Mouse (Mus musculus) embryonic facial prominence, embryonic 12.5 days (tissue): ENCODE measurements around the gene Cdc20. TPM values are rescaled to one million over a fixed set of nuclear protein-coding genes. Genes with fewer than 3 reads are reported as not detected.
A peak's percentile ranks its signal among the peaks of the same experiment; 100 is the strongest.

Experiments
- ATAC-seq: fragments of 200-750 bp; cut with Nextera tagmentation; 2 replicates; pipeline ENCODE4 v1.8.0; 2017; ENCODE audit not compliant: insufficient number of reproducible peaks, insufficient read depth, low FRiP score, low TSS enrichment
- H3K27ac ChIP-seq: fragments of 300-500 bp; sonication (generic); 2 replicates; pipeline ENCODE4 v1.5.1; 2016; ENCODE audit warnings: mild to moderate bottlenecking
- H3K27me3 ChIP-seq: fragments of 300-500 bp; sonication (generic); 2 replicates; pipeline ENCODE4 v1.6.1; 2016; ENCODE audit warnings: mild to moderate bottlenecking, moderate library complexity
- H3K36me3 ChIP-seq: fragments of 300-500 bp; sonication (generic); 2 replicates; pipeline ENCODE4 v1.6.1; 2016; ENCODE audit warnings: mild to moderate bottlenecking
- H3K4me1 ChIP-seq: fragments of 300-500 bp; sonication (generic); 2 replicates; pipeline ENCODE4 v1.6.1; 2016
- H3K4me2 ChIP-seq: fragments of 300-500 bp; sonication (generic); replicated peaks from 2 replicates; pipeline ENCODE4 v1.6.1; 2016; ENCODE audit warnings: mild to moderate bottlenecking, moderate library complexity
- H3K4me3 ChIP-seq: fragments of 300-500 bp; sonication (generic); 2 replicates; pipeline ENCODE4 v1.5.1; 2016; ENCODE audit warnings: mild to moderate bottlenecking
- H3K9ac ChIP-seq: fragments of 300-500 bp; sonication (generic); 2 replicates; pipeline ENCODE4 v1.6.1; 2016; ENCODE audit warnings: mild to moderate bottlenecking, moderate library complexity
- H3K9me3 ChIP-seq: fragments of 300-500 bp; sonication (generic); 2 replicates; pipeline ENCODE4 v1.6.1; 2016; ENCODE audit warnings: mild to moderate bottlenecking, moderate library complexity
- WGBS: fragments of 180-500 bp; shearing (Covaris S2); methylation state at CpG from one replicate; pipeline ENCODE4 v1.1.7; 2016; 5-methylcytosine and 5-hydroxymethylcytosine counted together
- polyA plus RNA-seq: library from polyadenylated mRNA; unstranded; fragments of >200 nt; fragmentation: Nextera tagmentation; extraction: Ambion mirVana; gene quantifications from 2 replicates; pipeline ENCODE4 v1.2.1, GENCODE M21; 2016

The Cdc20 gene
- polyA plus RNA-seq = 250 and 253 TPM in 2 replicates

DNA sequence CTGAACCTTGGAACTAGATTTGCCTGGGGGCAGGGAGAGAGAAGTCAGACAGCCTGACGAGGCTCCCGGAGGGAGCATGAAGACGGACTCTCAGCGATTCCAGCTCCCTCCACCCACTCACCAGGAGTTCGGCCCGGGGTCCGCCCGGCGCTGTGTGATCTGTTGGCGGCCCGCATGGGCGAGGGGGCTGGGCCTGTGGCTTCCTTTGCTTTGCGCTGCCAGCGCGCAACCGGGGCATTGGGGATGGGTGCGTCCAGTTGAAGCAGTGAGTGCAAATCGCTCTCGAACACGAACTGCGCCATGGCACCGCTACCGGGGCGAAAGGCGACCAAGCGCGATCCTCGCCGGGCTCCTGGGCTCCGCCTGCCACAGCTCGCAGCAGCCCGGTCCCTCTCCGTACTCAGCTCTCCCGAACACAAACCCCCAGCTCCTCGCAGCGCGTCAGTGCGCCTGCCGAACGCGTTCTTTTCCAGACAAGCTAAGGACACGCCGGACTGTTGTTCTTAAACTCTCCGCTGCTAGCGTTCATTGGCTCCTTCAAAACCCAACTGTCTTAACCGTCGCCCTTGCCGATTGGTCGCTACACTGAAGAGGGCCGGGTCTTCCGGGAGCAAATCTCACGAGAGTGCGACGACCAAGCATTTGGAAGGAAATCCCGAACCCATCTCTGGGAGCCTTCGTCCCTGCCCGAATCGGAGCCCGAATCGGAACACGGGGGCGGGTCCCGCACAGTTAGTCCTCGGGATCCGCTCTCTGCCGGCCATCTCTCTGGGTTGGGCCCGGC, at the start of gene Cdc20:
TSS of gene Cdc20 (minus strand) at position 533 of the 784 bp plus-strand sequence.
- peak within 1 kb of the TSS; percentile 90 for H3K27ac ChIP-seq
- H3K4me3 ChIP-seq = peak within 1 kb of the TSS; percentile 76
- ATAC-seq = peak; percentile 94
- H3K4me1 ChIP-seq = peaks cover 30% of the 10 kb centered on the region
- peaks cover 37% of the 10 kb centered on the region for H3K36me3 ChIP-seq
- peak within 1 kb of the TSS; percentile 83 for H3K9ac ChIP-seq
- H3K9me3 ChIP-seq = no peaks in the 10 kb centered on the region
- H3K4me2 ChIP-seq = peak within 1 kb of the TSS; percentile 95
- H3K27me3 ChIP-seq = no peaks in the 10 kb centered on the region
- WGBS = under 1% methylated on average over 67 of the region's 67 CpGs

DNA sequence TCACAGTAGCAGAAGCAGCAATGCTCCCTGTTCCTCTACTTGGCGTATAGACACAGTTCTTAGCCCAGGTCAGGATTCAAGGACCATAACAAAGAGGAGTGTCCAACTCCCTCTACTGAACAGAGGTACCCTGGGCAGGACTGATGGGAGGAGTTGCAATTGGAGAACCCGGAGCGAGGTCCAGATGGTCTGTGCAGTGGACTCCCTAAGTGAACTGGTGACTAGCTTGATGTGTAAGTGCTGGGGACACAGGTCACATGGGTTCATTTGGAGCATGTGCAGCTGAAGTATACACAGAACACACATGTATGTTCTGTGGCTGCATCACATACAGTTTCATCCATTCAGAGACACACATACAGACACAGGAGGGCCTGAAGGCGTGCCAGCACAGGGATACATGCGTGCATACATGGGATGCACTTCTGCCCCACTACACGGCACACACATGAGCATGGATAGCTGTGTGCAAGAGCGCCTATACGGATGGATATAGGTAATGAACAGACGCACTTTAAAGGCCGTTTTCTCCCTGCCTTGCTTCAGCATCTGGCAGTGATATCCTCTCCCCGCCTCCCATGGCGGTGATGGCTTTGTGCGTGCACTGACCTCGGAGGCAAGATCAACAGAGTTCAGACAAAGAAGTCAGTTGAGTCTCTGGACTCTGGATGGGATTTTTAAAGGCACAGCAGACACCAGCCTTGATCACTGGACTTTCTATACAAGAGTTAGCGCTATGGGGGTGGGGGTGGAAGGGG, 39.8 kb upstream of the Cdc20 start:
- Histone ChIP-seq H3K36me3 (no peaks in the 10 kb centered on the region), H3K9ac (peak overlapping the region; percentile 24), H3K27me3 (no peaks in the 10 kb centered on the region), H3K4me2 (0 out of 2 replicates have a peak overlapping the region, but pooled peaks have one; percentile 14), H3K27ac (peak overlapping the region; percentile 4; the same call in 1 of the 2 replicates), H3K4me3 (no peak overlapping the region), H3K4me1 (peaks cover 10% of the 10 kb centered on the region), H3K9me3 (no peaks in the 10 kb centered on the region)
- WGBS = 27% methylated on average over 15 of the region's 15 CpGs
- no peak for ATAC-seq

DNA sequence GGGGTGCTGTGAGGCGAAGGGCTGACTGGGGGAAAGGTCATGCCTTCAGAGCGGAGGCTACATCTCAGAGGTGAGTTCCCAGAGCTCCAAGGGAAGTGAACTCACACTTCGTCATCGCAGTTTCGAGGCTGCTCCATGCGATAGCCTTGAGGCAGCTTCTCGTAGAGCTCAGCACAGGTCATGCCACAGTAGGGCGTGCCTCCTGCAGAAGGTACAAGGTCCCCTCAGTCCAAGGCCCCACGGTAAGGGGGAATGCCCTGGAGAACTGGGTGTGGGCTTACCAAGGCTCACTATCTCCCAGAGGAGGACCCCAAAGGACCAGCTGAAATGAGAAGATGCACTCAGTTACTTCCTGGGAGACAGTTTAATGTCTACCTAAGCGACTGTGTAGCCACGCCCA, 35.5 kb upstream of the Cdc20 start:
- H3K4me1 ChIP-seq = peaks cover 21% of the 10 kb centered on the region
- no peak overlapping the region for H3K9ac ChIP-seq
- H3K4me2 ChIP-seq = no peak overlapping the region
- 85% methylated on average over 11 of the region's 11 CpGs for WGBS
- no peaks in the 10 kb centered on the region for H3K9me3 ChIP-seq
- no peaks in the 10 kb centered on the region for H3K27me3 ChIP-seq
- no peaks in the 10 kb centered on the region for H3K36me3 ChIP-seq
- no peak overlapping the region for H3K27ac ChIP-seq
- no peak overlapping the region for H3K4me3 ChIP-seq
- no peak for ATAC-seq

DNA sequence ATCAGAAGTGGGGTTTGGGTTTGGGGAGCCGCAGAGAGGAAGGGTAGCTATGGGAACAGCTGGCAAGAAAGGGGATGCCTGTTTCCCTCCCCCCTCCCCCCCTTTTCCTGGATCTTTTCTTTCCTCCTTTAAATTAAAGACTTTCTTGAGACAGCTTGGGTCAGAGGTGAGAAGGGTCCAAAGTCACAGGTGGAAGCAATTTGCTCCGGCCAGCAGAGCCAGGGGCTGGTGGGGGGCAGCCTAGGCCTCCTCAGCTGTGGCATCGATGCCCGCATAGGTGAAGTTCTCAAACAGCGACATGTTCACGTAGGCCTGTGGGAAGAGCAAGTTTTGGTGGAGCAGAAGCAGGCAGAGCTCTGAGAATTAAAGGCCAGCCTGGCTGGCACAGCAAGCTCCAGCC, 34.1 kb upstream of the Cdc20 start:
- 30% methylated on average over 6 of the region's 6 CpGs for WGBS
- no peaks in the 10 kb centered on the region for H3K27me3 ChIP-seq
- no peak overlapping the region for H3K9ac ChIP-seq
- ATAC-seq = no peak
- H3K27ac ChIP-seq = no peak overlapping the region
- H3K4me3 ChIP-seq = no peak overlapping the region
- no peaks in the 10 kb centered on the region for H3K36me3 ChIP-seq
- no peak overlapping the region for H3K4me2 ChIP-seq
- H3K9me3 ChIP-seq = no peaks in the 10 kb centered on the region
- peaks cover 11% of the 10 kb centered on the region; the same call in 1 of the 2 replicates for H3K4me1 ChIP-seq

DNA sequence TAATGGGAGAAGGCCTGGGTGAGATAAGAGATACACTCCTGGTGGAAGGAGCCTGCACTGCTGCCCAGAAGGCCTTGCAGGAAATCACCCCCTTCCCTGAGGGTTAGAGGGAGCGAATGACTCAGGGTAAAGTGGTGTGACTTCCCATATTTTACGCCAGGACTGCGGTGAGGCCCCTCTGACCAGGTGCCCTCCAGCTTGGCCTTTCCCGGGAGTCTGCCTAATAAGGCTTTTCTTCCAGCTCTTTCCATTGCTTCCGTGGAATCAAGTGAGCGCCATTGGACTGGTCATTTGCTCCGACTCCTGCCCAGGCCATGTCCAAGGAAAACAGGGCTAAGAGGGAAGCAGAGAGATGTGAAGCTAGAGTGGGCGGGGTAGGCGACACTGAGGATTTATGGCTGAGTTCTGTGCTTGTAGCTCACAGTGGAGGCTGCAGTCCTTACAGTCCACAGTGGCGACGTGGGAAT, 28.6 kb upstream of the Cdc20 start:
- H3K4me1 ChIP-seq = peaks cover 5% of the 10 kb centered on the region; the same call in 1 of the 2 replicates
- H3K27ac ChIP-seq = no peak overlapping the region
- no peaks in the 10 kb centered on the region for H3K36me3 ChIP-seq
- no peaks in the 10 kb centered on the region for H3K9me3 ChIP-seq
- H3K27me3 ChIP-seq = no peaks in the 10 kb centered on the region
- no peak for ATAC-seq
- no peak overlapping the region for H3K4me3 ChIP-seq
- no peak overlapping the region for H3K4me2 ChIP-seq
- 50% methylated on average over 11 of the region's 11 CpGs for WGBS
- no peak overlapping the region for H3K9ac ChIP-seq

DNA sequence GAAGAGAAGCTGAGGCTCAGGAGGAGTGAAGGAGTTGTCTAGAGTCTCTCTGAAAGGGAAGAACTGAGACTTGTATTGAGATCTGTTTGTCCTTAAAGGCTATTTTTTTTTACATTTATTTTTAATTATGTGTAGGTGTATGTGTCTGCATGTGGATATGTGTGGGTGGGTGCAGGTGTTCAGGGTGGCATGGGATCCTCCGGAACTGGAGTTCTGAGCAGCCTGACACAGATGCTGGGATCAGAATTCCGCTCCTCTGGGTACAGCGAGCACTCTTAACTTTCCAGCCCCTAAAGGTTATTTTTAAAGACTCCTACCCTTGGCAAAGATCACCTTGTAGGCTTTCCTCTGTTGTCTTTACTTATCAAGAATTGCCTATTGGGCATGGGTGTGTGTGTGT, 27.8 kb upstream of the Cdc20 start:
- Histone ChIP-seq H3K36me3 (no peaks in the 10 kb centered on the region), H3K4me1 (0 out of 2 replicates have a peak, but pooled peaks cover 2% of the 10 kb centered on the region), H3K4me3 (no peak overlapping the region), H3K9ac (no peak overlapping the region), H3K4me2 (no peak overlapping the region), H3K9me3 (no peaks in the 10 kb centered on the region), H3K27ac (no peak overlapping the region), H3K27me3 (no peaks in the 10 kb centered on the region)
- ATAC-seq = no peak
- 85% methylated on average over 3 of the region's 3 CpGs for WGBS

DNA sequence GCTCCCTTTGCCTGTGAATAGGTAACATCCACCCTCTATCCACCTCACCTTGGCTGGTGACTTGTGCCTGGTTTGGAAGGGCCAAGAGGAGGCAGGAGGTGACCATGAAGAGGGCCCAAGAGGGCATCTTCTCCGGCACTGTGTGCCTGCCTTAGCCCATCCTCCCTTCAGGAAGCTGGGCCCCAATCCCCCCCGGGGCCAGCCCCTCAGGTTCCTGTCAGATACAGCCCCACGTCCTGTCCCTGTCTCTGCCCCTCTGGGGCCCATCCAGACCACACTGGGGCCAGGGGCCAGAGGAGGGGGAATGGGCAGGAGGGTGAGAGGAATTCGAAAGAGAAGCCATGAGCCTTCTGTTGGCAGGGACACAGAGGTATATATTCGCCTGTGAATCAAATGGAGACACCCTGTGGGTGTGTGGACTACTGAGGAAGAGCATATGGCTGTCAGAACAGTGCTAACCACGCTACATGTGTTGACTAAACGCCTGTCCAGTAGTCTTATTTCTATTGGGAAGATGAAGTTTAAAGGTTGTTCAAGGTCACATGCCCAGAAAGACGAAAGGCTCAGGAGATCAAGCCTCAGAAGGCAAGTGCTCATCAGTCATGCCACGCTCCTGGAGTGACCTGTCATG, 20.3 kb upstream of the Cdc20 start, which contains the start of gene Mpl:
TSS of gene Mpl (minus strand) at position 169 of the 631 bp plus-strand sequence.
- Histone ChIP-seq H3K4me3 (no peak within 1 kb of the TSS), H3K27ac (no peak within 1 kb of the TSS), H3K27me3 (no peaks in the 10 kb centered on the region), H3K4me2 (no peak within 1 kb of the TSS), H3K4me1 (no peaks in the 10 kb centered on the region), H3K9ac (no peak within 1 kb of the TSS), H3K36me3 (no peaks in the 10 kb centered on the region), H3K9me3 (no peaks in the 10 kb centered on the region)
- 70% methylated on average over 9 of the region's 9 CpGs for WGBS
- no peak for ATAC-seq

DNA sequence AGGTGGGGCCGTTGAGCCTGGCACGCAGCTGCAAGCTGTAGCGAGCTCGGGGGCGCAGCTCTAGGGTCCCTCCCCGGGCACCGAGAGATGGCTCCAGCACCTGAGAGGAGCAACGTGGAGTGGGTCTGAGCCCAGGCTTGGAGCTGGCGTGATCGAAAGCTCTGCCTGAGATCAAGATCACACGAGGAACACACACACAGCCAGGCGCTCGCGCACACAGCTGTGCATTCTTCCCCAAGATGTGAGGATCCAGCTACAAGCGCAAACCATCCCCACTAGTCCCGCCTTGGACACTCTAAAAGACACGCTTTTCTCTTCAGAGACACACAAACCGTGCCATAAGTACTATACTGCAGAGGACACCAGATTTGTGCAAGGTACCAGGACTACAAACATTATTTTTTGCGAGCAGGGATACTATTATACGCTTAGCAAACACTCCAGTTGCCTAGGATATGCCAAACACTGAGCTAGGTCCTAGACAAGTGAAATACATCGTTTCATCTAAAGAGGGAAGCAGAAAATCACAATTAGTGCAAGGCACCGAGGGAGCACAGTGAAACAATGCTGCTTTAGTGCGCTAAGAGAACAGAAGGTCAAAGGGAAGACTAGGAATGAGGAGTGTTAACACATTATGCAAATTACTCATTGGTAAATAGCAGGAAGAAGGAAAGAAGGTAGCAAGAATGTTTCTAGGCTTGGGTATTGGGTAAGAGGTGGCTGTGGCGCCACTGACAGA, 9.4 kb upstream of the Cdc20 start:
- whole genome bisulfite sequencing = 29% methylated on average over 24 of the region's 24 CpGs
- H3K27ac ChIP-seq = no peak overlapping the region

DNA sequence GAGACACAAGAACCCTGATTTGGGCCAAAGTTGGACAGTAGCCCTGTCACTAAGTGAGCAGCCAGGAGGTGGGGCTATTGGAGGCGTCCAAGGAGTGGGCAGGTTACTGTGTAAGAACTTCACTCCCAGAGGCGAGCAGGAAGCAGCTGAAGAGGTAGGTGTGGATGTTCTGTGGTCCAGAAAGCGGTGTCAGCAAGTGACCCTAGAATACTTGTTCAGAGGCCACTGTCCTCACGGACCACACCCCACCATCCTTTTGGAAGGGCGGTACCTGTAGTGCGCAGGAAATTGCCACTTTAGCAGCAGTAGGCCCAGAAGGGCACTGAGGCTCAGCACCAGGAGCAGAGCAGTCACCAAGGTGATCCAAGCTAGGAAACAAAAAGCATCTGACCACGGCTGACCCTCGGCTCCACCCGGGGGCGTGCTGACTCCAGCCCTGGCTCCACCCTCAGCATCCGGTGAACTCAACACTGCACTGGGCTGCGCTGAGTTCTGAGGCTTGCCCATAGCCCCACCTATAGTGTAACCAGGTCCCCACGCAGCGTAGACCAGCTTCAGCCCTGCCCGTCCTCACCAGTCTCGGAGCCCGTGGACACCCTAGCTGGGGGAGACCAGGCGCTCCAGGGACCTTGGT, 8.7 kb upstream of the Cdc20 start:
- H3K27ac ChIP-seq = no peak overlapping the region
- H3K9ac ChIP-seq = peak overlapping the region; percentile 41
- peaks cover 6% of the 10 kb centered on the region for H3K4me1 ChIP-seq
- WGBS = 15% methylated on average over 18 of the region's 18 CpGs
- no peaks in the 10 kb centered on the region for H3K27me3 ChIP-seq
- H3K9me3 ChIP-seq = no peaks in the 10 kb centered on the region
- peak; percentile 85 for ATAC-seq
- no peaks in the 10 kb centered on the region for H3K36me3 ChIP-seq
- H3K4me3 ChIP-seq = peak overlapping the region; percentile 37
- peak overlapping the region; percentile 65 for H3K4me2 ChIP-seq

More for the DNA sequence above, 9.4 kb upstream of the Cdc20 start:
- H3K4me3 ChIP-seq = peak overlapping the region; percentile 37
- H3K4me1 ChIP-seq = peaks cover 6% of the 10 kb centered on the region
- no peaks in the 10 kb centered on the region for H3K9me3 ChIP-seq
- H3K4me2 ChIP-seq = peak overlapping the region; percentile 65
- H3K27me3 ChIP-seq = no peaks in the 10 kb centered on the region
- peak overlapping the region; percentile 41 for H3K9ac ChIP-seq
- ATAC-seq = peak; percentile 25; the same call in 1 of the 2 replicates
- H3K36me3 ChIP-seq = no peaks in the 10 kb centered on the region

DNA sequence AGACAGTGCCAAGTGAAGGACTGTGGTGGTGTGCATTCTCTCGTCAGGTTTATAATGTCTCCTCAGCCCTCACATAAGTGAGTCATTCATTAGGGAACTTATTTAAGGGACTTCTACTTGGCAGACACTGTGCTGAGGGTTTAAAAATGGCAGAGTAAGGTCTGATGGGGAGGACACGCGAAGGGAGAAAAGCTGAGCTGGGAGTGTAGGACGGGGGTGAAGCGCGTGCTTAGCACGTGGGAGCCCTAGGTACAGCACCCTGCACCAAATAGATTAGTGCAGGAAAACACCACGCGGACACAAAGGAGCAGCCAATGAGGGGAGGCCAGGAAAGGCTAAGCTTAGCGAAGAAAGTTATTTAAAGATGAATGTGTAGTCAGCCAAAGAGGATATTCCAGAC, 7.9 kb upstream of the Cdc20 start:
- WGBS = 86% methylated on average over 10 of the region's 10 CpGs
- H3K4me3 ChIP-seq = no peak overlapping the region
- H3K27ac ChIP-seq = no peak overlapping the region
- H3K27me3 ChIP-seq = no peaks in the 10 kb centered on the region
- no peak overlapping the region for H3K4me2 ChIP-seq
- H3K9me3 ChIP-seq = no peaks in the 10 kb centered on the region
- H3K36me3 ChIP-seq = no peaks in the 10 kb centered on the region
- no peak for ATAC-seq
- no peak overlapping the region for H3K9ac ChIP-seq
- peaks cover 6% of the 10 kb centered on the region for H3K4me1 ChIP-seq
